Mouse (Mus musculus): ENCODE data around the gene Rin3.

DNA sequence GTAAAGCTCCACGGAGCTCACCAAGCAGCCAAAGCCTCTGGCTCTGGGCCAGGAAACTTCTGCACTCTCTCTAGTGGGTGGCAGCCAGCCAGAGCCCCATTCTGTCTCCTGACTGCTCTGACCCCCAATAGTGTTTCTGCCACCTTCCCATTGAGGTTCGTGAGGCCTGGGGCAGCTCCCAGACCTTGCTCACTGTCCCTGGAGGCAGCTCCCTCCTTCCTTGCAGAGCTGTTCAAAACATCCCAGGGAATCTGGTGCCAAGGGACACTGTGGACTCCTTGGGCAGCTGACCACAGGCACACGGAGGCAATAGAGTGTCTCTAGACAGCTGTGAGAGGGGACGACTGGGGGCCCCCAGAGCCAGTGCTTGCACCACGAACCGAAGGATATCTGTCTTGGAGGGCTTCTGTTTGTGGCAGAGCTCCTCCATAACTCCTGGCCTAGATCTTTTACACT lies 25.2 kb downstream of the Rin3 start:
- TF ChIP-seq ZC3H11A (IDR thresholded peaks at IDR 0.05; ENCODE audit: low read depth, low read length) = no peak
- TF ChIP-seq JUND (IDR thresholded peaks at IDR 0.05; ENCODE audit: low read depth, low read length) = no peak
- TF ChIP-seq MAZ (IDR thresholded peaks at IDR 0.05; ENCODE audit: low read depth, low read length) = no peak
- no peak for TF ChIP-seq POLR2A (IDR thresholded peaks at IDR 0.05; ENCODE audit: control insufficient read depth in 1 of 2, insufficient read depth in 1 of 2, low read depth in 1 of 2, low read length in 2 of 2, poor library complexity in 1 of 2)
- TF ChIP-seq USF1 (IDR thresholded peaks at IDR 0.05; ENCODE audit: low read depth, low read length) = no peak

All from MEL (cell line).